Mouse (Mus musculus) urinary bladder, postnatal 36 days (tissue): ENCODE measurements around the gene Duox1.
A peak's percentile ranks its signal among the peaks of the same experiment; 100 is the strongest.

ENCODE experiments used
- DNase-seq, 2 experiments: peaks; one replicate each; pipeline ENCODE4 v3.0.0; 2022; ENCODE audit warnings: low spot score in 2 of 2, mixed read lengths in 1 of 2

Gene Duox1

DNA sequence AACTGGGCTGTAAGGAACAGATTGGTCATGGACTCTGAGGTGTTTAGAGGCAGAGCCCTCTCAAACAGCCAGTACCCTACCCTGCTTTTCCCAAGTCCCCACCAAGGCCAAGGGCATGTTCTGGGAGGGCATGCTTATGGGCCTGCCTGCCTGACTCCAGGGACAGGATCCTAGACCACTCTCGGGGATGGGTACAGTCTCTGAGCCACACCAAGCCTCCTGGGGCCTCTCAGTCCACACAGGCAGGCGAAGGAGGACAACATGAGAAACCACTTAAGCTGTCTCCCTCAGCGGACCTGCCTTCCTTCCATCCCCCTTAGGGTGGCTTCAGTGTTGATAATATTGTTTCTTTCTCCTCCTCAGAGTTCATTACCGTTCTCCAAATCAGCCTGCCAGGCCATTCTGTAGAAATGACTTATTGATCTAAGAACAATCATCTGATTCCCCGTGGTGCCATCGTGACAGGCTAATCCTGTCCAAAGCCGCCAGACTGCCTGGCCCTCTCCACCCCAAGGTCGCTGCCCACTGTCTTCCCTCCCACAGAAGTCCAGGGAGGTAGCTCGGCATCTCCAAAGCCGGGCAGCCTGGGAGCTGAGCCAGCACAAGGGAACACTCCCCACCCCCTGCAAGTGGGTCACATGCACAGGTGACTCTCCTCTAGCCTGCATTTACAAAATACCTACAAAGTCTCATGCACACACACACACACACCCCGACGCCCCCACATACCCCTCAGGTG is 38.9 kb downstream of the Duox1 start:
- DNase-seq: no peak

- DNase-seq: no peak
Measured at GRCm38 (mm10) chr2:122355389-122355788, 39.9 kb downstream of the Duox1 start.

GRCm38 (mm10) chr2:122356187-122356586 is 40.7 kb downstream of the Duox1 start:
- no peak for DNase-seq

- DNase-seq: no peak
Measured at GRCm38 (mm10) chr2:122360310-122360709, 44.8 kb downstream of the Duox1 start.

- no peak for DNase-seq
Measured at GRCm38 (mm10) chr2:122361181-122361580, 45.7 kb downstream of the Duox1 start.

DNA sequence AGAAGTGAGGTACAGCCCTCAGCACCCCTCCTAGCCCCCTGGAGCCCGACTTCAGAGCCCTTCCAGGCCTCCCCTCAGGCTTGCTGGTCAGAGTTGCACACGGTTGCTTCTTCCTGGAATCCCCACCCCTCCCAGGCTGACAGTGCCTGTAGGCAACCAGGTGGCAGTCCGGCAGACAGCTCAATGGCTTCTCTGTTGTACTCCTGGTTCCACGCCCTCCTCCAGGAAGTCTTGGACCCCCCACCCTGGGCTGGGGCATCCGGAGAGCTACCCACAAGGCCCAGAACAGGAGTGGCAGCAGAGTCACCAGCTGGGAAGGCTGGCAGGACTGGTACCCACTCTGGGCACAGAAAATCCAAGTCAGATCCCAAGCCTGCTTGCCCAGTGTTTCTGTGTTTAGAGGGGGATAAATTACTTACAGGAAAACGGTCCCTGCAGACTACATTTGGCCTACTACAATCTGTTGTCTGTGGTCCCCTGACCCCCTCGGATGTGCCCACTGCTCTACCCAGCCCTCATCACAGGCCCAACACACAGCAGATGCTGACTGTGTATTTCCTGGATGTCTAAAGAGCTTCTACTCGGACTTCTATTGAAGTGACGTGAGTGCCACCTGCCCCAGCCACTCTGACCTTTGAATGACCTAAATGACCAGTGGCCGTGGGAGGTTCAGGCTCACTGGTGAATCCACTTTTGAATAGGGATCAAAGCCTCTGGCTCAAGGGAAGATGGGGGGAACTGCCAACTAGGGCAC is 46.6 kb downstream of the Duox1 start:
- no peak for DNase-seq

DNA sequence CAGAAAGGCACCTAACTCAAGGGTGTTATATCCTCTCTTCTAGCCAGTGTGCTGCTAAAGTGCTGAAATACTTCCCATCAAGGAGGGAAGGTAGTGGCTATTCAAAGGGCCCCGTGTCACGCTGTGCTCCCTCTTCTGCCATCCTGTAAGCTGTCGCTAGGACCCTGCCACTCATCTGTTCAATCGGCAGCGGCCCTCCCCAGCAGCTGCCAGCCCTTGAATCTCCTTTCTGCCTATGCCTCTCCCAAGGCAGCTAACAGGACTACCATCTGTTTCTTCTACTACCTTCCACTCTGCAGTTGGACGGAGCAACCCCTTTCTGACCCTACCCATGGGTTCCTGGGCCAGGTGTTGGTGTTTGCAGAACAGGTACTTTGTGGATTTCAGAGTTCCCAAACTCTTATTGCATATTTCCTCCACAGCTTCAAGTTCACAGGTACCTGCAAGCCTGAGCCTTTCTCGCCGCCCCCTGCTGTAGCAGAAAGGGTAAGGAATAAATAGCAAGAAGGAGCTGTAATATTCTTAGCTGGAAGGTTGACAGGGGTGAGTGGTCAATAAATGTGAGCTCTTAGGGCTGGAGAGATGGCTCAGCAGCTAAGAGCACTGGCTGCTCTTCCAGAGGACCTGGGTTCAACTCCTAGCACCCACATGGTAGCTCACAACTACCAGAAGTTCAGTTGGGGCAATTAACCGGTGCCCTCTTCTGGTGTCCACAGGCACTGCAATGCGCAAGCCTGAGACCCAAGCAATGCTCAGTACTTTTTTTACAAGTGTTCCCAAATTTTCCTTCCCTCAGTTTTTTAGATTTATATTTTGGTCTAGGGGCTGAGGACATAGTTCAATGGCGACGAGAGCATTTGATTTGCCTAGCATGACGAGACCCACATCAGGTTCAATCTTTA is 47.4 kb downstream of the Duox1 start:
- no peak for DNase-seq

DNA sequence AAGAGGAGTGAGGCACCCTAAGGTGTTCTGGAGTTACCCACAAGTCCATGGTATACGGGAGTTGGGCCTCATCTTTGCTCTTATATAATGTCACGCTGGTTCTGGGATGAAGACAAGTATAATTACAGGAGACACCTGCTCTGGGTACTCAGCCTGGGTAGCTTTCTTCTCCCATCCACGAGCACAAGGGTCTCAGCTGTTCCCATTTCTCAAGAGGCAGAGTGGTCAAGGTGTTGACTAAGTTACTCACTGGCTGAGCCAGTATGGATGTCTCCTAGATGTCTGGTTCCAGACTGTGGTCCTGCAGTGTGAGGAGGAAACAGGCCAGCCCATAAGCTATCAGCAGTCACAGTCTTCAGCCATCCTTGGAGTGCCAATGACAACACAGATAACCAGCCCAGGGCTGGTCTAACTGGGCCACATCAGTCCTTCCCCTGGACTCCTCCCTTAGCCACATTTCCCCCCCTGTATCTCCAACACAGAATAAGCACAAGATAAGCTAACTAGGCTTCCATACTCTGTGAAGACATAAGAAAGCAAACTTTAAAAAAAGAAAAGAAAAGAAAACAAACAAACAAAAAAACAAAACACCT is 49.0 kb downstream of the Duox1 start:
- no peak for DNase-seq

- DNase-seq: no peak
Measured at GRCm38 (mm10) chr2:122365244-122365866, 49.9 kb downstream of the Duox1 start.

GRCm38 (mm10) chr2:122366039-122366438 is 50.6 kb downstream of the Duox1 start:
- DNase-seq: no peak

DNA sequence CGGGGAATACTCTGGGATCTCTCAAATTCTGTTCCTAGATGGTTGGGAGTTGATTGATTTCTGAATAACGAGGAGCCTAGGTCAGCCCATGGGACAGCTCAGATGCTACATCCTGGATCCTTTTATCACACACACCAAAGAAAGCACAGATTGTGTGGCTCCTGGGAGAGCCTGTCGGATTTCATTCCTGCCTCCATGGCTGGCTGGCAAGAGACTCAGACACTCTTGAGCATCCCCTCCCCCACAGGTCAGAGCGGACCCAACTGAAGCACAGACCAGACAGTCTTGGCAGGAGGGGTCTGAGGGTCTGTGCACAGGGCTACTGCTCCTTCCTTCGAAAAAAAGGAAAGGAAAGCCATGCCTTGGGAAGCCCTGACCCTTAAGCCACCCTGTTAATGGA is 51.2 kb downstream of the Duox1 start:
- no peak for DNase-seq

- no peak for DNase-seq
Measured at GRCm38 (mm10) chr2:122367181-122367580, 51.7 kb downstream of the Duox1 start.

- DNase-seq: no peak
Measured at GRCm38 (mm10) chr2:122367701-122368080, 52.2 kb downstream of the Duox1 start.

GRCm38 (mm10) chr2:122368081-122368971 is 52.9 kb downstream of the Duox1 start:
- peak in 1 of 2 experiments; percentile 31 for DNase-seq

- DNase-seq: peak; percentile 71 to 87
Measured at GRCm38 (mm10) chr2:122368995-122369739, 53.7 kb downstream of the Duox1 start, which contains the start of gene Shf. Gene Shf, minus strand, starts transcription at chr2:122369162.

DNA sequence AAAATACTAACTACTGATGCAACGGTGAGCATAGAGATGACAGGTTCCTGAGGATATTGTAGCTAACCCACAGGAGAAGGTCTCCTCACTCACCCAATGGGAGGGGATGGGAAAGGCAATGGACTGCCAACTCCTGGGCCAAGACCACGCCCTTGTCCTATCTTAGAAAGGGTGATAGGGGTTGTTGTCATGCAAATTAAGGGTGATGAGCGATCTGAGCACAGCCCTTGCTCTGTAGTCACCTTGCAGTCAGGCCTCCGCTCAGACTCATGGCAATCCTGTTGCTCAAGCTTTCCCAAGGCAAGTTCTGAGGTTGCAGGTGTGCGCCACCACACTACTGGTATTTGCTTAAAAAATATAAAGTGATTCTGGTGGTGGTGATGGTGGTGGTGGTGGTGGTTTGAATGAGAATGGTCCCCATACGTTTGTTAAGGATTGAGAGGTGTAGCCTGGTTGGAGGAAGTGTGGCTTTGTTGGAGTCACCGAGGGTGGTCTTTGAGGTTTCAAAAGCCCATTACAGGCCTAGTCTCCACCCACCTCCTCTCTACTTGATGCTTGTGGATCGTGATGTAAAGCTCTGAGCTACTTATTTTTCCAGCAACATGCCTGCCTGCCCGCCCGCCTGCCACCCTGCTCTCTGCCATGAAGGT is 54.8 kb downstream of the Duox1 start:
- no peak for DNase-seq

DNA sequence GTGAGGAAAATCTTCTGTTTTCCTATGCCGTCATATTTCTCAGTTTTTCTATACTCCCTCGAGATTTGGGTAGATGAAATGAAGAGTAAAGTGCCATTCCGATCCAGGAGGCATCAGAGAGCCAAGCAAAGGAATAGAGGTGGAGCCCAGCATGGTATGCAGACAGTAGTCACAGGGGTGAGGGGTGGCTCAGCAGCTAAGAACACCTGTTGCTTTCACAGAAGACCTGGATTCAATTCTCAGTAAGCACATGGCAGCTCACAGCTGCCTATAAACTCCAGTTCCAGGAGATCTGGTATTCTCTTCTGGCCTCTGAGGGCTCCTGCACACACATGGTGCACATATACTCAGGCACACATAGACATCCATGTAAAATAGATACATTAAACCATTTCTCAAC is 56.6 kb downstream of the Duox1 start:
- DNase-seq: no peak

DNA sequence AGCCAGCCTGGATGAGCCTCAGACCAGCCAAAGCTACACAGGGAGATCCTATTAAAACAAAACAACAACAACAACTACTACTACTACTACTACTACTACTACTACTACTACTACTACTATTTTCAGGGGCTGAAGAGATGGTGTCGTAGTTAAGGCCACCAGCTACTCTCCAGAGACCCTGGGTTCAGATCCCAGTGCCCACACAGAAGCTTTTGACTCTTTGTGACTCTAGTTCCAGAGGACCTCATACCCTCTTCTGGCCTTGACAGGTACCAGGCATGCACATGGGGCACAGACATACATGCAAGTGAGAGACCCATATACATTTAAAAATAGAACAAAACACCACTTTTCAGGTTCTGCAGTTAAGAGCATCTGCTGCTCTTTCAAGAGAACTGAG is 57.1 kb downstream of the Duox1 start:
- DNase-seq: no peak

- no peak for DNase-seq
Measured at GRCm38 (mm10) chr2:122374012-122374411, 58.5 kb downstream of the Duox1 start.
